Mouse (Mus musculus) limb, embryonic 11.5 days (tissue): Measurements from ENCODE around the gene Pex11a. TPM values are rescaled to one million over a fixed set of nuclear protein-coding genes. Genes with fewer than 3 reads are reported as not detected.

Experiments
- ATAC-seq: fragments of 200-750 bp; cut with Nextera tagmentation; 2 replicates; pipeline ENCODE4 v1.8.0; 2017; ENCODE audit warnings: low read depth; ENCODE audit not compliant: insufficient number of reproducible peaks, low FRiP score, low TSS enrichment
- DNase-seq: peaks from one replicate; pipeline ENCODE4 v3.0.0-alpha.2; 2015; ENCODE audit warnings: low spot score
- H3K27ac ChIP-seq: fragments of 300-500 bp; sonication (generic); replicated peaks from 2 replicates; pipeline ENCODE4 v1.5.1; 2014; ENCODE audit warnings: low read depth, mild to moderate bottlenecking, low read length
- H3K27me3 ChIP-seq: fragments of 300-500 bp; sonication (generic); 2 replicates; pipeline ENCODE4 v1.6.1; 2014; ENCODE audit warnings: mild to moderate bottlenecking, low read length, mixed read lengths; ENCODE audit not compliant: control insufficient read depth, insufficient read depth
- H3K36me3 ChIP-seq: fragments of 300-500 bp; sonication (generic); 2 replicates; pipeline ENCODE4 v1.6.1; 2014; ENCODE audit warnings: mild to moderate bottlenecking, low read length, moderate library complexity, mixed read lengths; ENCODE audit not compliant: control insufficient read depth, insufficient read depth
- H3K4me1 ChIP-seq: fragments of 300-500 bp; sonication (generic); 2 replicates; pipeline ENCODE4 v1.6.1; 2014; ENCODE audit warnings: low read length, mixed read lengths; ENCODE audit not compliant: control insufficient read depth, insufficient read depth
- H3K4me2 ChIP-seq: fragments of 300-500 bp; sonication (generic); 2 replicates; pipeline ENCODE4 v1.6.1; 2014; ENCODE audit warnings: low read depth, mild to moderate bottlenecking, moderate library complexity; ENCODE audit not compliant: severe bottlenecking
- H3K4me3 ChIP-seq: fragments of 300-500 bp; sonication (generic); 2 replicates; pipeline ENCODE4 v1.5.1; 2014; ENCODE audit warnings: low read depth, low read length
- H3K9ac ChIP-seq: fragments of 300-500 bp; sonication (generic); 2 replicates; pipeline ENCODE4 v1.6.1; 2014; ENCODE audit warnings: mild to moderate bottlenecking, low read length
- H3K9me3 ChIP-seq: fragments of 300-500 bp; sonication (generic); 2 replicates; pipeline ENCODE4 v1.6.1; 2016; ENCODE audit warnings: low read length; ENCODE audit not compliant: control insufficient read depth
- WGBS: fragments of 180-500 bp; shearing (Covaris S2); extraction: QIAGEN DNeasy Blood & Tissue Kit; methylation state at CpG from one replicate; pipeline ENCODE4 v1.1.7; 2014; 5-methylcytosine and 5-hydroxymethylcytosine counted together
- polyA plus RNA-seq: library from polyadenylated mRNA; unstranded; fragments of >200 nt; fragmentation: Nextera tagmentation; extraction: Ambion mirVana; gene quantifications from 2 replicates; pipeline ENCODE4 v1.2.1, GENCODE M21; 2014

Gene Pex11a
- polyA plus RNA-seq, 1 experiment from 2014 or later, result 9.7 TPM

- ATAC-seq (no peak), DNase-seq (no peak)
- Histone ChIP-seq H3K36me3 (no peaks in the 10 kb centered on the region), H3K4me2 (no peak overlapping the region), H3K27ac (no peak overlapping the region), H3K4me1 (no peaks in the 10 kb centered on the region), H3K9me3 (no peaks in the 10 kb centered on the region), H3K27me3 (no peaks in the 10 kb centered on the region), H3K9ac (no peak overlapping the region), H3K4me3 (no peak overlapping the region)
- 68% methylated on average over 11 of the region's 11 CpGs for WGBS
Observed at GRCm38 (mm10) chr7:79729743-79730370, 13.1 kb downstream of the Pex11a start.

- H3K9me3 ChIP-seq, result no peaks in the 10 kb centered on the region
- H3K4me1 ChIP-seq, result no peaks in the 10 kb centered on the region
- H3K27ac ChIP-seq, result no peak overlapping the region
- no peaks in the 10 kb centered on the region for H3K27me3 ChIP-seq
- no peak overlapping the region for H3K4me3 ChIP-seq
- WGBS, result 7% methylated on average over 8 of the region's 8 CpGs
- no peak overlapping the region for H3K4me2 ChIP-seq
- no peaks in the 10 kb centered on the region for H3K36me3 ChIP-seq
- no peak overlapping the region for H3K9ac ChIP-seq
- ATAC-seq, result no peak
- peak; percentile 89 for DNase-seq
Observed at GRCm38 (mm10) chr7:79729169-79729568, 13.8 kb downstream of the Pex11a start.

GRCm38 (mm10) chr7:79728219-79728618 is 14.7 kb downstream of the Pex11a start:
- Histone ChIP-seq H3K9me3 (no peaks in the 10 kb centered on the region), H3K27me3 (0 out of 2 replicates have a peak, but pooled peaks cover 2% of the 10 kb centered on the region), H3K36me3 (no peaks in the 10 kb centered on the region), H3K27ac (no peak overlapping the region), H3K9ac (no peak overlapping the region), H3K4me2 (no peak overlapping the region), H3K4me3 (no peak overlapping the region), H3K4me1 (no peaks in the 10 kb centered on the region)
- WGBS, result 25% methylated on average over 6 of the region's 6 CpGs
- DNase-seq (peak; percentile 78), ATAC-seq (no peak)

DNA sequence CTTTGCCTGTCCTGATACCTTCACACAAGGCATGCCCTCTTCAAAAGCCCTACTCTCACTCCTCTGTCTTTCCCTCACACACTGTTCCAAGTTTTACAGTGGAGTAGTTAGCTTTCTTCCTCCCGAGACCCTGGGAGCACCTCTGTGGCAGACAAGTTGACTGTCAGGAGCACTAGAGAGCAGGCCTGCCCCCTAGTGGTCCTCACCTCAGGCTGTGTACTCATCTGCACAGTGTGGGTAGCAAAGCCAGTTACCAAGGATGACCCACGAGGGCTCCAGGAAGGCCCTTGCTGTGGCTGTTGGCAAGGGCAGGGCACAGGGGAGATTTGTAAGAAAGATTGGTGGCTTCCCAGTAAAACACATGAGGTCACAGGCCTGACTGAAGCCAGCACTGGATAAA is 15.8 kb downstream of the Pex11a start:
- H3K36me3 ChIP-seq, result no peaks in the 10 kb centered on the region
- ATAC-seq (no peak), DNase-seq (peak; percentile 77)
- WGBS, result 5% methylated on average over 2 of the region's 2 CpGs
- H3K27ac ChIP-seq, result no peak overlapping the region
- H3K4me3 ChIP-seq, result no peak overlapping the region
- H3K9ac ChIP-seq, result no peak overlapping the region
- H3K4me2 ChIP-seq, result no peak overlapping the region
- H3K4me1 ChIP-seq, result no peaks in the 10 kb centered on the region
- no peaks in the 10 kb centered on the region for H3K9me3 ChIP-seq
- 0 out of 2 replicates have a peak, but pooled peaks cover 5% of the 10 kb centered on the region for H3K27me3 ChIP-seq

- H3K4me3 ChIP-seq, result peak overlapping the region; percentile 50
- peak; percentile 68 for DNase-seq
- no peak overlapping the region for H3K27ac ChIP-seq
- no peaks in the 10 kb centered on the region for H3K9me3 ChIP-seq
- H3K36me3 ChIP-seq, result no peaks in the 10 kb centered on the region
- peak overlapping the region; percentile 85 for H3K4me2 ChIP-seq
- peaks cover 11% of the 10 kb centered on the region; the same call in 1 of the 2 replicates for H3K27me3 ChIP-seq
- peak overlapping the region; percentile 79 for H3K9ac ChIP-seq
- ATAC-seq, result peak; percentile 52; the same call in 1 of the 2 replicates
- H3K4me1 ChIP-seq, result no peaks in the 10 kb centered on the region
- WGBS, result under 1% methylated on average over 46 of the region's 48 CpGs
Observed at GRCm38 (mm10) chr7:79721386-79721977, 21.4 kb downstream of the Pex11a start.

DNA sequence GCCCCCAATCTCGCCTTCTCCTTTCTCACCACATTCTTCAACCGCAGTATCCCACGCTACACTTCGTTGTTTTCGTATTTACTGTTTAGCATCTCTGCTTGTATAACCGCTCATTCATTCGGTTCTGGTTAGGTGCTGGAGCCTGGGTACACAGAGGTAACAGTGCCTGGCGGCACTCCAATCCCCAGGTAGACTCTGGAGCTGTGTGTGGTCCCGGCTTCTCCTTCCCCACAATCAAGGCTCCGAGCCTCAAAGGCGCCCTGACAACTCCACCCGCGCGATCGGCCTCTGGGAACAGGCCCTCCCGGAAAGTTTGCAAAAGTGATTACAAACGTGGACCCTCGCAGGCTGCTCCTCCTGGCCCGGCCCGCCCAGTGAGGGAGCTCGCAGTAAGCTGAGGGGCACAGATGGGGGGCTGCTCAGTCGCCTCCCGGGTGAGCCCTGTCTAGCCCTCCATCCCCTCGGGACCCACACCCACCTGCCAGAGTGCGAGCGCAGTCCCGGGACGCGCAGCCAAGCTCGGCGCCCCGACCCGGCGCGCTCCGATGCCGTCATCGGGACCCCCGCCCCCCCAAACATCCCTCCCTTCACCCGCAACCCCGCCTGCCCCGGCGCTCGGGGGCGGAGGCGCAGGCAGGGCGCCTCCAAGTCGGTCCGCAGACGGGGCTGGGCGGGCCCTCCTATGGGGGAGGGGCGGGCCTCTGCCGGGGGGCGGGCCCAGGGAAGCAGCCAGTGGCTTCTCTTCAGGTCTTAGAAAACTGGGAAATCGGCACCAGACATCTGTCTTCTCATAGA is 27.5 kb downstream of the Pex11a start, which contains the start of gene Kif7:
Kif7 (minus strand) TSS at position 534 of the 795 bp plus-strand sequence.
- ATAC-seq (peak; percentile 92), DNase-seq (peak; percentile 93)
- Histone ChIP-seq H3K4me1 (peaks cover 5% of the 10 kb centered on the region), H3K9ac (peak within 1 kb of the TSS; percentile 75), H3K4me2 (peak within 1 kb of the TSS; percentile 80), H3K4me3 (peak within 1 kb of the TSS; percentile 84), H3K9me3 (no peaks in the 10 kb centered on the region), H3K27ac (no peak within 1 kb of the TSS), H3K27me3 (peaks cover 7% of the 10 kb centered on the region; the same call in 1 of the 2 replicates), H3K36me3 (no peaks in the 10 kb centered on the region; the same call in 1 of the 2 replicates)
- WGBS, result under 1% methylated on average over 45 of the region's 55 CpGs

- Histone ChIP-seq H3K9ac (no peak overlapping the region), H3K36me3 (peaks cover 4% of the 10 kb centered on the region), H3K4me3 (no peak overlapping the region), H3K4me2 (no peak overlapping the region; the same call in 1 of the 2 replicates), H3K27me3 (peaks cover 12% of the 10 kb centered on the region; the same call in 1 of the 2 replicates), H3K27ac (no peak overlapping the region), H3K9me3 (no peaks in the 10 kb centered on the region), H3K4me1 (peaks cover 5% of the 10 kb centered on the region)
- WGBS, result 30% methylated on average over 17 of the region's 17 CpGs
- ATAC-seq (no peak), DNase-seq (no peak)
Observed at GRCm38 (mm10) chr7:79710831-79711230, 32.1 kb downstream of the Pex11a start.

GRCm38 (mm10) chr7:79710130-79710607 is 32.8 kb downstream of the Pex11a start:
- H3K9ac ChIP-seq, result peak overlapping the region; percentile 53
- 2% methylated on average over 51 of the region's 55 CpGs for WGBS
- H3K9me3 ChIP-seq, result no peaks in the 10 kb centered on the region
- H3K4me1 ChIP-seq, result peaks cover 5% of the 10 kb centered on the region
- H3K4me3 ChIP-seq, result peak overlapping the region; percentile 34
- peak overlapping the region; percentile 79 for H3K4me2 ChIP-seq
- DNase-seq (peak; percentile 74), ATAC-seq (no peak)
- H3K27me3 ChIP-seq, result peaks cover 12% of the 10 kb centered on the region; the same call in 1 of the 2 replicates
- no peak overlapping the region for H3K27ac ChIP-seq
- peaks cover 4% of the 10 kb centered on the region; the same call in 1 of the 2 replicates for H3K36me3 ChIP-seq
